ENCODE assay signal across 21 mouse cellular contexts in the genomic region with DNA sequence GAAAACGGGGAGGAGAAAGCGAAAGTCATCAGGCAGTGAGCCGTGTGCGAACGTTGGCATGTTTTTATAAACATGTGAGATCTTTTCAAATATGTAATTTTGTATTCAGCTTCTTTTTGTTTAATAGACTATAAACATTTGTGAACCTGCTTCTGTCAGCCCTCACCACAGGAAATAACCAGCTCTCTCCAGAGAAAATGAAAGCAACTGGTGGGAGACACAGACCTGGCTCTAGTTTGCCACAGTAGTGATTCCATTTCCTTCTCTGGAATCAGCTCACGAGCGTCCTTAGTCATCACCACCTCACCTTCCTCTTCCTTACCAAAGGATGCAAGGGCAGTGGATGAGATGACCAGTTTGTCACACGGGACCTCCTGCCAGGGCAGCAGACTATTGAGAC.
DNase-seq lines count a peak whose midpoint lies in the region; ATAC-seq and TF ChIP-seq lines count a peak whose summit lies in the region.
"Had no signal": no experiment of that assay in that cellular context is flagged by ENCODE, and none has a peak within 500 bp of the region (broad histone marks: within the 10 kb centered on the region; RNA-seq: fewer than 3 reads in every experiment).

No protein-coding gene starts in this region.

- H3K27ac ChIP-seq in kidney, adult 2 months (ENCODE audit: insufficient read depth, low read depth, low read length), result no peak overlapping the region
- no peak overlapping the region for H3K27ac ChIP-seq in kidney, embryonic 15.5 days
- H3K27ac ChIP-seq in thymus, adult 2 months (ENCODE audit: control insufficient read depth, insufficient read depth, low read length), result no peak overlapping the region; the same call in 1 of the 2 replicates
- no peak overlapping the region for H3K27ac ChIP-seq in midbrain, embryonic 10.5 days (replicated peaks)
- no peak overlapping the region for H3K27ac ChIP-seq in midbrain, postnatal 0 days (ENCODE audit: low read depth, low read length)
- H3K27ac ChIP-seq: embryonic facial prominence, embryonic 13.5 days; heart, embryonic 13.5 days; liver, embryonic 15.5 days; midbrain, embryonic 13.5 days had no signal

- no peaks in the 10 kb centered on the region for H3K9me3 ChIP-seq in kidney, embryonic 15.5 days (replicated peaks)
- H3K9me3 ChIP-seq in midbrain, embryonic 10.5 days (replicated peaks), result no peaks in the 10 kb centered on the region
- no peaks in the 10 kb centered on the region for H3K9me3 ChIP-seq in midbrain, postnatal 0 days (ENCODE audit: low read length)
- H3K9me3 ChIP-seq: embryonic facial prominence, embryonic 13.5 days; heart, embryonic 13.5 days; liver, embryonic 15.5 days; midbrain, embryonic 13.5 days had no signal

- no peak for ATAC-seq in kidney, embryonic 15.5 days (replicated peaks; ENCODE audit: low FRiP score)
- ATAC-seq in midbrain, postnatal 0 days (ENCODE audit: low FRiP score), result no peak
- ATAC-seq: inflammation-experienced regulatory T-cells, adult 6 months; midbrain, embryonic 13.5 days had no signal

- H3K9ac ChIP-seq in kidney, embryonic 15.5 days, result no peak overlapping the region
- H3K9ac ChIP-seq in midbrain, postnatal 0 days (replicated peaks; ENCODE audit: low read length, poor library complexity, severe bottlenecking), result no peak overlapping the region
- H3K9ac ChIP-seq: embryonic facial prominence, embryonic 13.5 days; heart, embryonic 13.5 days; liver, embryonic 15.5 days; midbrain, embryonic 13.5 days had no signal

- TF ChIP-seq CTCF in kidney, adult 2 months (conservative IDR thresholded peaks at IDR 0.05; ENCODE audit: insufficient read depth, insufficient read length, low read depth, low read length), result no peak
- TF ChIP-seq CTCF in thymus, adult 2 months (IDR thresholded peaks at IDR 0.05; ENCODE audit: borderline replicate concordance, control insufficient read depth, extremely low read depth, insufficient read depth, low read length, poor library complexity), result no peak
- TF ChIP-seq CTCF in midbrain, postnatal 0 days (IDR thresholded peaks at IDR 0.05), result no peak

- 73% methylated on average over 8 of the region's 8 CpGs for WGBS in kidney, adult 2 months
- 90% methylated on average over 8 of the region's 8 CpGs for WGBS in kidney, embryonic 15.5 days
- WGBS in thymus, adult 2 months, result 16% methylated on average over 8 of the region's 8 CpGs
- 92% methylated on average over 8 of the region's 8 CpGs for WGBS in midbrain, embryonic 10.5 days
- WGBS in midbrain, postnatal 0 days, result 83% methylated on average over 8 of the region's 8 CpGs

- H3K36me3 ChIP-seq in kidney, adult 2 months (ENCODE audit: control insufficient read depth, insufficient read depth, low read length), result no peaks in the 10 kb centered on the region
- H3K36me3 ChIP-seq in kidney, embryonic 15.5 days, result no peaks in the 10 kb centered on the region
- H3K36me3 ChIP-seq in thymus, adult 2 months (ENCODE audit: control insufficient read depth, insufficient read depth, low read length), result no peaks in the 10 kb centered on the region
- no peaks in the 10 kb centered on the region for H3K36me3 ChIP-seq in midbrain, embryonic 10.5 days
- no peaks in the 10 kb centered on the region for H3K36me3 ChIP-seq in midbrain, postnatal 0 days (ENCODE audit: insufficient read depth, low read length)
- H3K36me3 ChIP-seq: embryonic facial prominence, embryonic 13.5 days; heart, embryonic 13.5 days; liver, embryonic 15.5 days; midbrain, embryonic 13.5 days had no signal

- H3K4me1 ChIP-seq in kidney, adult 2 months (ENCODE audit: control insufficient read depth, insufficient read depth, low read length), result no peaks in the 10 kb centered on the region
- H3K4me1 ChIP-seq in kidney, embryonic 15.5 days, result no peaks in the 10 kb centered on the region
- peaks cover 2% of the 10 kb centered on the region for H3K4me1 ChIP-seq in thymus, adult 2 months (replicated peaks; ENCODE audit: control insufficient read depth, insufficient read depth, low read length)
- H3K4me1 ChIP-seq in midbrain, embryonic 10.5 days, result peaks cover 16% of the 10 kb centered on the region
- peaks cover 5% of the 10 kb centered on the region; the same call in 1 of the 2 replicates for H3K4me1 ChIP-seq in midbrain, postnatal 0 days (ENCODE audit: insufficient read depth, low read length)
- H3K4me1 ChIP-seq: liver, embryonic 15.5 days had no signal

- no peak for TF ChIP-seq POLR2A in kidney, adult 2 months (IDR thresholded peaks at IDR 0.05; ENCODE audit: low read depth, low read length)
- no peak for TF ChIP-seq POLR2A in thymus, adult 2 months (IDR thresholded peaks at IDR 0.05; ENCODE audit: control insufficient read depth, extremely low read depth, insufficient read depth, low read length, poor library complexity)

- H3K4me2 ChIP-seq in kidney, embryonic 15.5 days, result no peak overlapping the region
- H3K4me2 ChIP-seq in midbrain, postnatal 0 days (ENCODE audit: low read depth, low read length, poor library complexity, severe bottlenecking), result no peak overlapping the region
- H3K4me2 ChIP-seq: embryonic facial prominence, embryonic 13.5 days; heart, embryonic 13.5 days; liver, embryonic 15.5 days; midbrain, embryonic 13.5 days had no signal

- DNase-seq in kidney, adult 2 months, result peak; percentile 25
- DNase-seq in thymus, adult 2 months, result no peak
- DNase-seq in thymus, postnatal 36 days, result no peak
- DNase-seq in lung, postnatal 10 days, result peak; percentile 45
- no peak for DNase-seq in midbrain, embryonic 10.5 days (ENCODE audit: low spot score)
- no peak for DNase-seq in right cerebral cortex, postnatal 10 days (ENCODE audit: low spot score in 2 of 2)
- no peak for DNase-seq in midbrain, postnatal 0 days (ENCODE audit: low spot score)
- DNase-seq: adrenal gland, adult 2 months; cerebellum, adult 11-12 months; cerebellum, postnatal 36 days; gastrocnemius, postnatal 36 days; heart, postnatal 4 days; kidney, postnatal 36 days; right cerebral cortex, postnatal 25 days; thymus, postnatal 14 days had no signal

- no peaks in the 10 kb centered on the region for H3K27me3 ChIP-seq in kidney, adult 2 months (replicated peaks; ENCODE audit: control insufficient read depth, insufficient read depth, low read length)
- no peaks in the 10 kb centered on the region for H3K27me3 ChIP-seq in kidney, embryonic 15.5 days
- H3K27me3 ChIP-seq in thymus, adult 2 months (ENCODE audit: control insufficient read depth, insufficient read depth, low read length), result no peaks in the 10 kb centered on the region
- H3K27me3 ChIP-seq in midbrain, embryonic 10.5 days (ENCODE audit: low read depth, poor library complexity, severe bottlenecking), result no peaks in the 10 kb centered on the region
- H3K27me3 ChIP-seq in midbrain, postnatal 0 days (ENCODE audit: insufficient read depth, low read length), result no peaks in the 10 kb centered on the region
- H3K27me3 ChIP-seq: embryonic facial prominence, embryonic 13.5 days; heart, embryonic 13.5 days; liver, embryonic 15.5 days; midbrain, embryonic 13.5 days had no signal

- H3K4me3 ChIP-seq in kidney, adult 2 months (ENCODE audit: insufficient read depth, low read depth, low read length), result no peak overlapping the region
- H3K4me3 ChIP-seq in kidney, embryonic 15.5 days (replicated peaks), result no peak overlapping the region
- H3K4me3 ChIP-seq in thymus, adult 2 months (ENCODE audit: control insufficient read depth, insufficient read depth, low read length), result peak overlapping the region; percentile 19; the same call in 1 of the 2 replicates
- H3K4me3 ChIP-seq in midbrain, embryonic 10.5 days, result no peak overlapping the region
- no peak overlapping the region for H3K4me3 ChIP-seq in midbrain, postnatal 0 days (ENCODE audit: low read depth, low read length)
- H3K4me3 ChIP-seq: embryonic facial prominence, embryonic 13.5 days; heart, embryonic 13.5 days; liver, embryonic 15.5 days; midbrain, embryonic 13.5 days had no signal

Comparison
In these comparisons a context has a peak if more than half of its experiments do, and no peak if none do; other contexts are left out.
1. DNase-seq: peak in kidney, adult 2 months (single experiment) and lung, postnatal 10 days (single experiment); none in thymus, adult 2 months (single experiment), thymus, postnatal 36 days (0 of 2), midbrain, embryonic 10.5 days (single experiment), right cerebral cortex, postnatal 10 days (0 of 2) and midbrain, postnatal 0 days (single experiment).